ENCODE assay signal across 8 mouse cellular contexts in the genomic region with DNA sequence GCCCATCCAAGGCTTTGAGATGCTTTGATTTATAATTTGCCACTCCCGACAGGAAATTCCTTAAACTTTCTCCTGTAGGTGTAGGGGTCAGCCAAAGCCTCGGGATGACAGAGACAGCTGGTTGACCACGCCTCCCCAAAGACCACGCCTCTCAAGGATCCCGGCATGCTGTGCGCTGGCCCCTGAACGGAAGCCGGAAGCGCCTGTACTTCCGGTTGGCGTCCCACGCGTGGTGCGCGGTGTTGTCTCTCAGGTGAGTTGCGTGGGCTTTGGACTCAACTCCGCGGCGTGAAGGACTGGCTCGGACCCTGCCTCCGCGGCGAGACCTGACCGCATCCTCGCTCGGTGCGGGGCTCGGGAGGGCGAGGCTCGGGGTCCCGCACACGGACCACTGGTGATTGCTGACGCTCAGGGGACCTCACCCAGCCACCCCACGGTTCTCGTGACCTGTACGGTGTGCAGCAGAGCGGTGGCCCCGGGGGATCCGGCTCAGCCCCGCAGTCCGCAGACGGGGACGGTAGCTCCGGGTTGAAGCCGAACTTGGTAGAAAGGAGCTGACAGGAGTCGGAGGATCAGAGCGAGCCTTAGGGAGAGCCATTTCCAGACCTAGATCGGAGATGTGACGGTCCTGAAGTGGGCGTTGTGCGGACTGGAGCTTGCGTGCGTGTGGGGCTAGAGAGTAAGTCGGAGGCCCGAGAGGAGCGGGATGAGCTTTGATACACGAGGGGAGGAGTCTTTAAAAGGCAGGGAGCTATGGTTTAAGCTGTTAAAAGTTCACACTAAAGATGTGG. TPM values are rescaled to one million over a fixed set of nuclear protein-coding genes. Genes with fewer than 3 reads are reported as not detected.
DNase-seq lines count a peak whose midpoint lies in the region; ATAC-seq and TF ChIP-seq lines count a peak whose summit lies in the region.

A gene (plus strand): TSS at position 200 of the 791 bp plus-strand sequence.

- peak within 1 kb of the TSS; percentile 88 for H3K9ac ChIP-seq in ES-E14 (ENCODE audit: insufficient read depth, low read depth, low read length, poor library complexity, severe bottlenecking)
- H3K9ac ChIP-seq in forebrain, embryonic 14.5 days (ENCODE audit: low read length): peak within 1 kb of the TSS; percentile 84
- peak within 1 kb of the TSS; percentile 72 for H3K9ac ChIP-seq in neural tube, embryonic 15.5 days (replicated peaks)

- no peak for TF ChIP-seq CTCF in lung, adult 2 months (IDR thresholded peaks at IDR 0.05; ENCODE audit: insufficient read depth, low read length)

- ATAC-seq in forebrain, embryonic 14.5 days: peak; percentile 97
- ATAC-seq in neural tube, embryonic 15.5 days (ENCODE audit: low FRiP score): peak; percentile 95

- peak within 1 kb of the TSS; percentile 92 to 97 for H3K4me3 ChIP-seq in ES-E14 (ENCODE audit: insufficient read depth in 1 of 2, low read depth in 1 of 2, low read length in 2 of 2, poor library complexity in 1 of 2, severe bottlenecking in 1 of 2)
- H3K4me3 ChIP-seq in forebrain, embryonic 14.5 days (ENCODE audit: low read depth, low read length): peak within 1 kb of the TSS; percentile 98
- H3K4me3 ChIP-seq in lung, adult 2 months (replicated peaks; ENCODE audit: extremely low read depth, low read depth, low read length): peak within 1 kb of the TSS; percentile 90
- peak within 1 kb of the TSS; percentile 91 for H3K4me3 ChIP-seq in neural tube, embryonic 15.5 days (replicated peaks)

- DNase-seq in ES-E14 (ENCODE audit: low read depth, low spot score): peak; percentile 83
- DNase-seq in cerebellum, adult 11 months: peak; percentile 76
- peak; percentile 90 for DNase-seq in forebrain, embryonic 14.5 days (ENCODE audit: low spot score)
- DNase-seq in heart, postnatal 14 days: peak; percentile 83 to 91
- peak; percentile 68 to 87 for DNase-seq in layer of hippocampus, adult 18-20 months (ENCODE audit: low spot score in 2 of 2)
- DNase-seq in lung, adult 2 months: peak; percentile 80
- peak; percentile 95 for DNase-seq in testis, postnatal 10 days (ENCODE audit: low spot score)

- H3K27ac ChIP-seq in ES-E14 (ENCODE audit: insufficient read depth, low read depth, low read length, poor library complexity, severe bottlenecking): 0 out of 2 replicates have a peak within 1 kb of the TSS, but pooled peaks have one; percentile 2
- H3K27ac ChIP-seq in forebrain, embryonic 14.5 days (ENCODE audit: low read depth, low read length): no peak within 1 kb of the TSS
- peak within 1 kb of the TSS; percentile 58 for H3K27ac ChIP-seq in neural tube, embryonic 15.5 days (replicated peaks)

- no peaks in the 10 kb centered on the region for H3K27me3 ChIP-seq in forebrain, embryonic 14.5 days (replicated peaks; ENCODE audit: control insufficient read depth, insufficient read depth, low read length)
- H3K27me3 ChIP-seq in neural tube, embryonic 15.5 days (replicated peaks): no peaks in the 10 kb centered on the region

- peaks cover 0 to 2% of the 10 kb centered on the region in 2 experiments; a peak in 1 of 4 replicates for H3K4me1 ChIP-seq in ES-E14 (ENCODE audit: control insufficient read depth in 2 of 2, insufficient read depth in 2 of 2, low read length in 2 of 2, poor library complexity in 1 of 2)
- 0 out of 2 replicates have a peak, but pooled peaks cover 2% of the 10 kb centered on the region for H3K4me1 ChIP-seq in forebrain, embryonic 14.5 days (ENCODE audit: control insufficient read depth, insufficient read depth, low read length)
- peaks cover 6% of the 10 kb centered on the region; the same call in 1 of the 2 replicates for H3K4me1 ChIP-seq in lung, adult 2 months (ENCODE audit: control insufficient read depth, insufficient read depth, low read length)
- peaks cover 23% of the 10 kb centered on the region for H3K4me1 ChIP-seq in neural tube, embryonic 15.5 days

- peaks cover 23% of the 10 kb centered on the region for H3K36me3 ChIP-seq in ES-E14 (ENCODE audit: control insufficient read depth, insufficient read depth, low read length, poor library complexity, severe bottlenecking)
- H3K36me3 ChIP-seq in forebrain, embryonic 14.5 days (ENCODE audit: control insufficient read depth, insufficient read depth, low read length): peaks cover 31% of the 10 kb centered on the region
- peaks cover 17% of the 10 kb centered on the region for H3K36me3 ChIP-seq in neural tube, embryonic 15.5 days

- TF ChIP-seq POLR2A in lung, adult 2 months (IDR thresholded peaks at IDR 0.05; ENCODE audit: borderline replicate concordance, extremely low read depth, low read depth, low read length): peak; percentile 88; the same call in 1 of the 2 replicates

- no peaks in the 10 kb centered on the region for H3K9me3 ChIP-seq in ES-E14 (ENCODE audit: control insufficient read depth, insufficient read depth, low read depth, low read length)
- H3K9me3 ChIP-seq in forebrain, embryonic 14.5 days (replicated peaks; ENCODE audit: control insufficient read depth, low read length): no peaks in the 10 kb centered on the region
- no peaks in the 10 kb centered on the region for H3K9me3 ChIP-seq in neural tube, embryonic 15.5 days (replicated peaks)

- intact Hi-C loops in heart, postnatal 14 days (cut with DNase I): no loop called here

- WGBS in forebrain, embryonic 14.5 days: under 1% methylated on average over 57 of the region's 57 CpGs
- under 1% methylated on average over 57 of the region's 57 CpGs for WGBS in lung, adult 2 months
- WGBS in neural tube, embryonic 15.5 days: under 1% methylated on average over 57 of the region's 57 CpGs

- peak within 1 kb of the TSS; percentile 73 for H3K4me2 ChIP-seq in forebrain, embryonic 14.5 days (ENCODE audit: low read length)
- H3K4me2 ChIP-seq in neural tube, embryonic 15.5 days: peak within 1 kb of the TSS; percentile 91

- in situ Hi-C loops in ES-E14 (cut with MboI; ENCODE audit: low sequenced_read_pairs in 2 of 2, unreplicated experiment in 2 of 2): no loop called here

TF ChIP-seq in ES-E14, 5 proteins besides CTCF, POLR2A, EP300 and RAD21:
- no peak for TF ChIP-seq CHD2 (IDR thresholded peaks at IDR 0.05; ENCODE audit: low read depth, low read length)
- 0 out of 2 replicates have a peak, but pooled peaks have one; percentile 30 for TF ChIP-seq HCFC1 (IDR thresholded peaks at IDR 0.05; ENCODE audit: borderline replicate concordance, insufficient read depth, low read length)
- no peak for TF ChIP-seq ZC3H11A (IDR thresholded peaks at IDR 0.05; ENCODE audit: borderline replicate concordance, low read depth, low read length)
- no peak for TF ChIP-seq MAFK (IDR thresholded peaks at IDR 0.05; ENCODE audit: insufficient read depth, low read depth, low read length)
- TF ChIP-seq ZNF384 (IDR thresholded peaks at IDR 0.05; ENCODE audit: low read depth, low read length): no peak

RNA-seq across cellular contexts. Expression of the gene that starts here (rescaled TPM):
- total RNA-seq in ES-E14 (2012; rRNA removed): 53.6 and 71.9 TPM in 2 replicates
- polyA plus RNA-seq in forebrain, embryonic 14.5 days (2014; fragmentation: Nextera tagmentation; extraction: Ambion mirVana): 41.6 and 44.1 TPM in 2 replicates
- total RNA-seq in heart, postnatal 14 days (2021): 1 to 10 TPM; 4.8 to 8.5 TPM
- 10 to 100 TPM; 14.8 to 15.3 TPM for total RNA-seq in layer of hippocampus, adult 18-20 months (2021)
- polyA plus RNA-seq in lung, adult 2 months (2012; rRNA removed): 3.7 and 6.5 TPM in 2 replicates
- polyA plus RNA-seq in neural tube, embryonic 15.5 days (2015; fragmentation: Nextera tagmentation; extraction: Ambion mirVana): 36.6 and 48.2 TPM in 2 replicates
